Mouse (Mus musculus): ENCODE measurements around the gene Pex11b. TPM values are rescaled to one million over a fixed set of nuclear protein-coding genes. Genes with fewer than 3 reads are reported as not detected.

Gene Pex11b
- polyA plus RNA-seq (2012; rRNA removed): 9.9 and 11.7 TPM in 2 replicates

GRCm38 (mm10) chr3:96634928-96635879 lies at the start of gene Pex11b, which contains the start of gene Gm42957:
Pex11b (plus strand) TSS chr3:96635376.
Gm42957 (plus strand) TSS chr3:96635474.

GRCm38 (mm10) chr3:96593790-96594560 lies 41.2 kb upstream of the Pex11b start, which contains the start of gene Polr3gl:
Polr3gl (minus strand) TSS chr3:96594181.

GRCm38 (mm10) chr3:96596228-96596707 lies 38.9 kb upstream of the Pex11b start, which contains the start of gene Ankrd34a:
Ankrd34a (plus strand) TSS chr3:96596636.

GRCm38 (mm10) chr3:96600639-96601250 lies 34.4 kb upstream of the Pex11b start, which contains the start of gene Lix1l:
Lix1l (plus strand) TSS chr3:96601149.

GRCm38 (mm10) chr3:96629729-96630600 lies 5.2 kb upstream of the Pex11b start, which contains the start of gene Rbm8a:
Rbm8a (plus strand) TSS chr3:96629933.

GRCm38 (mm10) chr3:96645018-96645649 lies 10.0 kb downstream of the Pex11b start, which contains the start of gene Itga10:
Itga10 (plus strand) TSS chr3:96645584.

GRCm38 (mm10) chr3:96669727-96670468 lies 34.7 kb downstream of the Pex11b start, which contains the start of gene Ankrd35:
Ankrd35 (plus strand) TSS chr3:96670131.

Other genes with a start within 250 kb of the Pex11b start
- 0.02 and 0.05 TPM in 2 replicates for gene BC107364, start 183.1 kb upstream of the Pex11b start, polyA plus RNA-seq (2012; rRNA removed)
- gene Hfe2, start 110.2 kb upstream of the Pex11b start, polyA plus RNA-seq (2012; rRNA removed): 3.9 and 4.2 TPM in 2 replicates
- 33.6 and 47.5 TPM in 2 replicates for gene Txnip, start 77.4 kb upstream of the Pex11b start, polyA plus RNA-seq (2012; rRNA removed)
- not detected in 2 replicates for gene Gm16253, start 58.4 kb upstream of the Pex11b start, polyA plus RNA-seq (2012; rRNA removed)
- 12.0 and 14.4 TPM in 2 replicates for gene Polr3gl, start 41.2 kb upstream of the Pex11b start, polyA plus RNA-seq (2012; rRNA removed)
- 0.03 TPM in 2 replicates for gene Ankrd34a, start 38.7 kb upstream of the Pex11b start, polyA plus RNA-seq (2012; rRNA removed)
- 3.0 TPM in 2 replicates for gene Lix1l, start 34.2 kb upstream of the Pex11b start, polyA plus RNA-seq (2012; rRNA removed)
- 25.0 and 29.0 TPM in 2 replicates for gene Rbm8a, start 5.4 kb upstream of the Pex11b start, polyA plus RNA-seq (2012; rRNA removed)
- 0.03 TPM in 2 replicates for gene Gm42957, start 98 bp downstream of the Pex11b start, polyA plus RNA-seq (2012; rRNA removed)
- 0.43 and 0.45 TPM in 2 replicates for gene Itga10, start 10.2 kb downstream of the Pex11b start, polyA plus RNA-seq (2012; rRNA removed)
- gene Ankrd35, start 34.8 kb downstream of the Pex11b start, polyA plus RNA-seq (2012; rRNA removed): 0.32 and 0.43 TPM in 2 replicates
- gene Pias3, start 61.0 kb downstream of the Pex11b start, polyA plus RNA-seq (2012; rRNA removed): 4.6 and 5.6 TPM in 2 replicates
- 0.45 and 0.60 TPM in 2 replicates for gene Nudt17, start 73.2 kb downstream of the Pex11b start, polyA plus RNA-seq (2012; rRNA removed)
- gene Polr3c, start 92.3 kb downstream of the Pex11b start, polyA plus RNA-seq (2012; rRNA removed): 20.9 and 23.9 TPM in 2 replicates
- gene Rnf115, start 92.3 kb downstream of the Pex11b start, polyA plus RNA-seq (2012; rRNA removed): 11.8 and 14.6 TPM in 2 replicates
- 6.7 and 6.9 TPM in 2 replicates for gene Pdzk1, start 193.9 kb downstream of the Pex11b start, polyA plus RNA-seq (2012; rRNA removed)
- gene Cd160, start 194.0 kb downstream of the Pex11b start, polyA plus RNA-seq (2012; rRNA removed): 0.05 and 0.19 TPM in 2 replicates